Mouse (Mus musculus): Measurements from ENCODE around the gene Vgll4.

DNA sequence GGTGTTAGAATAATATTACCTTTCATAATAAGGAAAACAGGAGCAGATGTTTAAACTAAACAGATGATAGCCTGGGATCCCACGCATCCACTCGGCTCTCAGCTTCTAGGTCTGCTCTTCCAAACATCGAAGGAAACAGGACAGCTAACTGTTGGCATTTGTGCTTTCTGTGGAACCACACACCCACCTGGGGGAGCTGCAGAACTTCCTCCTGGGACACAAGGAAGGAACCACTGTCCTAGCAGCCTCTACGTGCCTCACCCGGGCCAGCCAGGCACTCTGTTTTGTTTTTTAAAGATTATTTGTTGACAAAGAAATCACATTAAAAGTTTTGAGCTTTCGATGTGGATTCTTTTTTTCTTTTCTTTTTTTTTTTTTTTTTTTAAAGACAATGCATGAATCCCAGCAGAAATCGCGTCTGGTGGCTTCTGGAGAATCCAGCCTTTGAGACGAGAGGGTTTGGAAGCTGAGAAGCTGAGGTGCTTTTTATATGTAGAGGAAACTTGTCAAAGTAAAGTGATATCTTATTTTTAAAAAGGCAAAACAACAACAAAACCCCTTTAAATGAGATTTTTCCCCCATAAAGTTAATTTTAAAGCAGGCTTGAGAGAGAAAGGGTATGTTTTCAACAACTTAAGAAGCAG, 50.0 kb downstream of the Vgll4 start:
- no peak for TF ChIP-seq CTCF (IDR thresholded peaks at IDR 0.05; ENCODE audit: extremely low read depth, insufficient read depth, insufficient read length, insufficient replicate concordance)
- no peak for TF ChIP-seq POLR2A (IDR thresholded peaks at IDR 0.05; ENCODE audit: low read depth, low read length)
